Mouse (Mus musculus) heart, adult 2 months (tissue): ENCODE measurements around the gene She. TPM values are rescaled to one million over a fixed set of nuclear protein-coding genes. Genes with fewer than 3 reads are reported as not detected.

Experiments used
- DNase-seq, 2 experiments: peaks; one replicate each; pipeline ENCODE4 v3.0.0; 2021
- H3K27ac ChIP-seq: fragments of 200-600 bp; 2 replicates; pipeline ENCODE4 v1.8.1; 2022
- H3K27me3 ChIP-seq: fragments of 200-500 bp; 2 replicates; pipeline ENCODE4 v1.6.1; 2012; ENCODE audit warnings: mild to moderate bottlenecking, low read length, inconsistent platforms, mixed read lengths; ENCODE audit not compliant: control insufficient read depth, insufficient read depth
- H3K36me3 ChIP-seq: fragments of 200-500 bp; 2 replicates; pipeline ENCODE4 v1.6.1; 2012; ENCODE audit warnings: low read length, inconsistent platforms; ENCODE audit not compliant: control insufficient read depth, insufficient read depth
- H3K4me1 ChIP-seq: fragments of 200-500 bp; 2 replicates; pipeline ENCODE4 v1.6.1; 2011; ENCODE audit warnings: low read length; ENCODE audit not compliant: control insufficient read depth, insufficient read depth
- H3K4me3 ChIP-seq: fragments of 200-600 bp; 2 replicates; pipeline ENCODE4 v1.8.1; 2022
- H3K79me2 ChIP-seq: fragments of 200-500 bp; replicated peaks from 2 replicates; pipeline ENCODE4 v1.6.1; 2012; ENCODE audit warnings: mild to moderate bottlenecking, inconsistent platforms, low read length, moderate library complexity, mixed read lengths; ENCODE audit not compliant: control insufficient read depth, insufficient read depth
- H3K9ac ChIP-seq: fragments of 200-500 bp; 2 replicates; pipeline ENCODE4 v1.6.1; 2012; ENCODE audit warnings: low read depth, mild to moderate bottlenecking, control low read depth, inconsistent platforms, low read length, mixed read lengths
- CTCF ChIP-seq: fragments of 200-600 bp; IDR thresholded peaks from 2 replicates; pipeline ENCODE4 v1.8.1; 2022; ENCODE audit warnings: antibody characterized with exemption, mild to moderate bottlenecking, moderate library complexity
- EP300 ChIP-seq: fragments of 200-500 bp; IDR thresholded peaks from 2 replicates; pipeline ENCODE4 v1.6.1; 2011; ENCODE audit warnings: low read depth, low read length, control low read depth; ENCODE audit not compliant: insufficient read depth
- POLR2A ChIP-seq: fragments of 200-500 bp; IDR thresholded peaks from 2 replicates; pipeline ENCODE4 v1.6.1; 2011; ENCODE audit warnings: mild to moderate bottlenecking, low read depth, low read length, control low read depth; ENCODE audit not compliant: insufficient read depth
- WGBS: fragments of 180-500 bp; shearing (Covaris S2); methylation state at CpG from one replicate; pipeline ENCODE4 v1.1.7; 2018; 5-methylcytosine and 5-hydroxymethylcytosine counted together
- intact Hi-C: fragments of 180-260 bp; cut with DNase I; formaldehyde crosslinking; loops from one replicate; pipeline ENCODE4 v1.15.1; 2025
- long read RNA-seq: library from polyadenylated mRNA; stranded (forward); transcript quantifications from one replicate; pipeline ENCODE4 v2.0.0, GENCODE M21; 2021
- polyA plus RNA-seq: library from polyadenylated mRNA; depleted of rRNA; stranded (reverse); fragments of >200 nt; gene quantifications from 2 replicates; pipeline ENCODE4 v1.2.3, GENCODE M21; 2012; rRNA removed
- total RNA-seq, 2 experiments: library from RNA; stranded (reverse); gene quantifications; 2 replicates each; pipeline ENCODE4 v1.2.3; 2021

She gene
- total RNA-seq = 10 to 100 TPM; 12.3 to 13.3 TPM
- polyA plus RNA-seq = 3.4 and 7.7 TPM in 2 replicates
- long read RNA-seq, full-length matches to known transcripts = 7 of 11 reads
- long read RNA-seq, partial matches to known transcripts = 2 of 11 reads
- long read RNA-seq, other reads (novel, unspliced or antisense) = 2 of 11 reads

DNA sequence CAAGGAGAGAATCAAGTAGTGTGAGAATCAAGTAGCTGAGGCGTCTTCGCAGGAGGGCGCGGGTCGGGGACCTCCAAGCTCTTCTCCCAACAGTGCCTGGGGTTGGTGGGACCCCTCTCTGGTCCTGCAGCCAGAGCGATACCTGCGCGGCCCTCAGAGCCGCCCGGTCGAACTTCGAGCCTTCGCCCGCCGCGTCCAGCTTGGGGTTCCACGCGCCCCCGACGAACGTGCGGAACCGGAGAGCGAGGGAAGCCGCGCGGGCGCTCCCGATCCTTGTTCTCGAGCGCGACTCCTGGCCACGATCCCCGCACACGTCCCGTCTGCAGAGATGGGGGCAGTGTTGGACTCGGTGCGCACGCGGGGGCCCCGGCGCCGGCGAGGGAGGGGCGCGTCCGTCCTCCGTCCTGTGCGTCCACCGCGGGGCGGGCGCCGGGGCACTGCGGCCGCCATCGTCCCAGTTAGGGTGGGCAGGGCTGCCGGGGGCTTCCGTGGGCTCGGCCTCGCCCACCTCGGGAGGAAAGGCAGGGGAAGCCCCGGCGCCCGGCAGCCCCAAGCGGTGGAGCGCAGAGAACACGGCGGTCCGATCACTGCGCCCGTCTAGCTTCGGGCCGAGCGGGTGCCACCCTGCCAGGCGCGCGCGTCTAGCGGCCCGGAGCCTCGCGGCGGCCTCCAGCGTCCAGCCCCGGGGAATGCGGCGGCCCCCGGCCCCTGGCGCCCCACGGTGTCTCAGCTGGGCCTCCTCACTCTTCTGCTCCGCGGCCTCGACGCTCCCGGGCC lies at the start of gene She:
She (plus strand) TSS at position 556 of the 777 bp plus-strand sequence.
- Histone ChIP-seq H3K4me1 (peaks cover 9% of the 10 kb centered on the region), H3K4me3 (peak within 1 kb of the TSS; percentile 74), H3K36me3 (peaks cover 10% of the 10 kb centered on the region; the same call in 1 of the 2 replicates), H3K27me3 (peaks cover 5% of the 10 kb centered on the region; the same call in 1 of the 2 replicates), H3K79me2 (no peaks in the 10 kb centered on the region), H3K9ac (peak within 1 kb of the TSS; percentile 93), H3K27ac (peak within 1 kb of the TSS; percentile 92)
- TF ChIP-seq POLR2A (no peak), CTCF (peak; percentile 33), EP300 (no peak)
- under 1% methylated on average over 94 of the region's 96 CpGs for WGBS
- peak; percentile 70 to 79 for DNase-seq
- intact Hi-C loops = no loop called here

DNA sequence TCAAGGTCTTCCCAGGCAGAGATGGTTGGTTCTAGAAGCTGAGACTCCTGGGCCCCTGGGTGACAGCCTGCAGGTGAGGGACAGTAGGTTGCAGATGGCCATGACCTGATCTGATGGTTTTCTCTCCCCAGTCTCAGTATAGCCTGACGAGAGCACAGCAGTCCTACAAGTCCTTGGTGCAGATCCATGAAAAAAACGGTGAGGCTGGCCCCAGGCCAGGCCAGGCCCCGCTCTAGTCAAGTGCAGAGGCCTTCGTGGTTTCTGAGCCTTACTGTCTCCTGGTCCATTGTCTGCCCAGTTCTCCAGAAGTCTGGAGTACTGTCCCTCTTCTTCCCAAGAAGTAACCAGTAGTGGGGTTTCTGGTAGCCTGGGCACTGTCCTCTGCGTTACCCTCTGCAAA lies 49.5 kb upstream of the She start:
- no peaks in the 10 kb centered on the region for H3K79me2 ChIP-seq
- H3K9ac ChIP-seq = no peak overlapping the region
- WGBS = 50% methylated on average over 5 of the region's 5 CpGs
- peaks cover 2% of the 10 kb centered on the region for H3K4me1 ChIP-seq
- H3K4me3 ChIP-seq = no peak overlapping the region
- TF ChIP-seq CTCF = no peak
- no peak for TF ChIP-seq EP300
- no peaks in the 10 kb centered on the region for H3K36me3 ChIP-seq
- DNase-seq = no peak
- intact Hi-C loops = no loop called here
- H3K27ac ChIP-seq = no peak overlapping the region
- H3K27me3 ChIP-seq = no peaks in the 10 kb centered on the region

- Histone ChIP-seq H3K79me2 (no peaks in the 10 kb centered on the region), H3K4me3 (peak overlapping the region; percentile 26; the same call in 1 of the 2 replicates), H3K27me3 (no peaks in the 10 kb centered on the region), H3K4me1 (peaks cover 2% of the 10 kb centered on the region), H3K27ac (peak overlapping the region; percentile 17), H3K36me3 (no peaks in the 10 kb centered on the region), H3K9ac (no peak overlapping the region)
- peak; percentile 88 to 90 for DNase-seq
- WGBS = 8% methylated on average over 11 of the region's 11 CpGs
- peak; percentile 92 for TF ChIP-seq CTCF
- TF ChIP-seq POLR2A = no peak
- TF ChIP-seq EP300 = peak; percentile 96
- intact Hi-C loops = loop anchor here (1.0 kb wide), 1 partner anchor 73 kb away; no protein-coding TSS in a partner anchor
Observed at GRCm38 (mm10) chr3:89784991-89785753, 46.0 kb upstream of the She start.

DNA sequence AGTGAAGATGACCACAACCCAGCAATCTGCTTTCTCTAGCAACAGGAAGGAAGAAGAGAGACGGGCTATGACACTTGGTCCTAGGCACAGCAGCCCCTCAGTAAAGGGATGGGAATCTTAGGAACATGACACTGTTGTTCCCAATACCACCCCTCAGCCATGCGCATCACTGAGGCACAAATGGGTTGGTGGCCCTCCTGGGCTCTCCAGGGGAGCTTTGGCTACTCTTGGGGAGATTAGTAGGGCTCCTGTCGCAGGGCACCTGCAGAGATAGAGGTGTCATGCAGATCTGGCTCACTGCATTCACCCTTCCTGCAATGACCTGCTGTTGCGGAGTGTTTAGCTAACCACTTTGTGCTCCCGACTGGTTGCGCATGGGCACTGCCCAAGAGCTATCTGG lies 44.9 kb upstream of the She start:
- 92% methylated on average over 6 of the region's 6 CpGs for WGBS
- no peaks in the 10 kb centered on the region for H3K27me3 ChIP-seq
- TF ChIP-seq POLR2A (no peak), EP300 (no peak), CTCF (no peak)
- H3K36me3 ChIP-seq = no peaks in the 10 kb centered on the region
- no peak overlapping the region for H3K9ac ChIP-seq
- no peak overlapping the region for H3K4me3 ChIP-seq
- H3K27ac ChIP-seq = no peak overlapping the region
- no peaks in the 10 kb centered on the region for H3K79me2 ChIP-seq
- peaks cover 2% of the 10 kb centered on the region for H3K4me1 ChIP-seq
- intact Hi-C loops = no loop called here
- no peak for DNase-seq

DNA sequence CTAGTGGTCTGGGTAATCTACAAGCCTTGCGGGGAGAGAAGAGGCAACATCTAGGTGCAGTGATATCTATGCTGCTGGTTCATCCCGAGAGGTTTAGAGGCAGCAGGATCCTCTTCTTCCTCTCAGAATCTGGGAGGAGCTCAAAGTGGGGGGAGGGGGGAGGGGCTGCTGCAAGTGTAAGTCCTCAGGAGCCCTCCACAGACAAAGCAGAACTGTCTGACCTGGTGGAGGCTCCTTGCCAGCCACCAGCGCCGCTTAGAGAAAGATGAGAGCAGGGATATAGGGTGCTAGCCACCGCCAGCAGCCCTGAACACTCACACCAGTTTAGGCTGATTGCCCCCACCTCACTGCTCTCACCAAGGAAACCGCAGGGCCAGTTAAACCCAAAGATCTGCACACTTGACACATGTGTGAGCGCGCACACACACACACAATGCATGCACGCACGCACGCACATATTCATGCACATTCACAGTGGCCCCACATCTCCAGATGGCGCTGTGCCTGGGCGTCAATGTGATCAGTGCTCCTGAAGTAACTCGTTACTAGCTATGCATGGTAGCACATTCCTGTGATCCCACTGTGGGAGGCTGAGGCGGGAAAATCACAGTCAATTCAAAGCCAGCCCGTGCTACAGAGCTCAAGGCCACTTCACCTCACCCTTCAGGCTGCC lies 42.4 kb upstream of the She start:
- intact Hi-C loops = no loop called here

More for the DNA sequence above, 42.4 kb upstream of the She start:
- no peaks in the 10 kb centered on the region for H3K79me2 ChIP-seq
- H3K27ac ChIP-seq = no peak overlapping the region
- no peaks in the 10 kb centered on the region for H3K36me3 ChIP-seq
- no peaks in the 10 kb centered on the region for H3K27me3 ChIP-seq
- H3K4me3 ChIP-seq = no peak overlapping the region
- peaks cover 2% of the 10 kb centered on the region for H3K4me1 ChIP-seq
- TF ChIP-seq POLR2A (no peak), EP300 (no peak), CTCF (no peak)
- H3K9ac ChIP-seq = no peak overlapping the region
- 77% methylated on average over 16 of the region's 16 CpGs for WGBS
- no peak for DNase-seq
